Mouse (Mus musculus): ENCODE results near the gene Fgd4. TPM values are rescaled to one million over a fixed set of nuclear protein-coding genes. Genes with fewer than 3 reads are reported as not detected.
"Not testable (repeated sequence)": the region's sequence is repeated elsewhere in the genome, so short reads cannot be mapped to it uniquely, and the experiment has no call there.

Fgd4 gene
- polyA plus RNA-seq, 1 experiment = not detected

GRCm38 (mm10) chr16:16554098-16554497 is 46.3 kb downstream of the Fgd4 start:
- Histone ChIP-seq H3K9me3 (ENCODE audit: control insufficient read depth, low read length) (no peaks in the 10 kb centered on the region), H3K36me3 (ENCODE audit: control insufficient read depth) (no peaks in the 10 kb centered on the region), H3K27me3 (ENCODE audit: control insufficient read depth) (no peaks in the 10 kb centered on the region), H3K4me1 (ENCODE audit: control insufficient read depth) (no peaks in the 10 kb centered on the region), H3K4me3 (replicated peaks) (no peak overlapping the region)
- TF ChIP-seq GATA1 (IDR thresholded peaks at IDR 0.05; ENCODE audit: low read length) (no peak), TAL1 (IDR thresholded peaks at IDR 0.05; ENCODE audit: low read length) (no peak)

DNA sequence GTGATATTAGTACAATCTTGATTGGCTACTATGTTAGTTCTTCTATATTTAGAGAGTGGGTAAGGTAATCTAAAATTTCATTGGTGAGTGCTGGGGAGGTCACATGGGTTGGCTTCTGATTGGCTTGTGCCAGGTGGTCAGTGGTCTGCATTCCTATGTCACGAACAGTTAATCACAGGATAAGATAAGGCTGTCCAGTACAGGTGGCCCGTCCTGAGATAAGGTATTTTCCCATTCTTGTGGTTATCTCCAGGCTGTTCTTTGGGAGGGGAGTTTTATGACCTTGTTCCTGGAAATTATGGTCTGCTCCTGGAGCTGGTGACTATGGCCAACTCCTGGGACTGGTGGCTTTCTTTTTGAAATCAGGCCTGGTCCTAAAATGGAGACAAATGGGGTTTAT is 48.2 kb downstream of the Fgd4 start:
- Histone ChIP-seq H3K36me3 (ENCODE audit: control insufficient read depth) (no peaks in the 10 kb centered on the region), H3K27me3 (ENCODE audit: control insufficient read depth) (no peaks in the 10 kb centered on the region), H3K4me3 (replicated peaks) (no peak overlapping the region), H3K4me1 (ENCODE audit: control insufficient read depth) (no peaks in the 10 kb centered on the region), H3K9me3 (ENCODE audit: control insufficient read depth, low read length) (no peaks in the 10 kb centered on the region)
- TF ChIP-seq GATA1 (IDR thresholded peaks at IDR 0.05; ENCODE audit: low read length) = no peak

- Histone ChIP-seq H3K36me3 (ENCODE audit: control insufficient read depth) (no peaks in the 10 kb centered on the region), H3K4me3 (replicated peaks) (no peak overlapping the region), H3K4me1 (ENCODE audit: control insufficient read depth) (peaks cover 2% of the 10 kb centered on the region), H3K27me3 (ENCODE audit: control insufficient read depth) (no peaks in the 10 kb centered on the region), H3K9me3 (ENCODE audit: control insufficient read depth, low read length) (no peaks in the 10 kb centered on the region)
- no peak for TF ChIP-seq TAL1 (IDR thresholded peaks at IDR 0.05; ENCODE audit: low read length)
- TF ChIP-seq GATA1 (IDR thresholded peaks at IDR 0.05; ENCODE audit: low read length) = no peak
Observed at GRCm38 (mm10) chr16:16549105-16549504, 51.2 kb downstream of the Fgd4 start.

DNA sequence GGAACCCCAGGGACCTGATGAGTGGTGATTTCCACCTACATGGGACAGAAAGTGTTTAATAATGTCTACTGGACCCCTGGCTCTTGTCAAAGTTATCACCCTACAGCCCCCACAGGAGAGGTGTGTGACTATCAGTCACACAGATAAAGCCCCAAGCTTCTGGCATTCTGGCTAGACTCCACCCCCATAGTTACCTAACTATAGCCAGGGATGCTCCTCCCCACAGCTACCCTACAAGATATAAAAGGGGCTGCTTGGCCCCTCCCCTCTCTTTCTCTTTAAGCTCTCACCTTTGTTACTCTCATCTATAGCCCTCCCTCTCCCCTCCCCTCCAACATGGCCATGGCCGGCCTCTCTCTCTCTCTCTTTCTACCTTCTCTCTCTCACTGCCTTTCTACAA is 53.7 kb downstream of the Fgd4 start:
- Histone ChIP-seq H3K9me3 (ENCODE audit: control insufficient read depth, low read length) (no peaks in the 10 kb centered on the region), H3K27me3 (ENCODE audit: control insufficient read depth) (no peaks in the 10 kb centered on the region), H3K36me3 (ENCODE audit: control insufficient read depth) (no peaks in the 10 kb centered on the region), H3K4me1 (ENCODE audit: control insufficient read depth) (peaks cover 2% of the 10 kb centered on the region), H3K4me3 (replicated peaks) (no peak overlapping the region)
- TF ChIP-seq TAL1 (IDR thresholded peaks at IDR 0.05; ENCODE audit: low read length) (no peak), GATA1 (IDR thresholded peaks at IDR 0.05; ENCODE audit: low read length) (no peak)

DNA sequence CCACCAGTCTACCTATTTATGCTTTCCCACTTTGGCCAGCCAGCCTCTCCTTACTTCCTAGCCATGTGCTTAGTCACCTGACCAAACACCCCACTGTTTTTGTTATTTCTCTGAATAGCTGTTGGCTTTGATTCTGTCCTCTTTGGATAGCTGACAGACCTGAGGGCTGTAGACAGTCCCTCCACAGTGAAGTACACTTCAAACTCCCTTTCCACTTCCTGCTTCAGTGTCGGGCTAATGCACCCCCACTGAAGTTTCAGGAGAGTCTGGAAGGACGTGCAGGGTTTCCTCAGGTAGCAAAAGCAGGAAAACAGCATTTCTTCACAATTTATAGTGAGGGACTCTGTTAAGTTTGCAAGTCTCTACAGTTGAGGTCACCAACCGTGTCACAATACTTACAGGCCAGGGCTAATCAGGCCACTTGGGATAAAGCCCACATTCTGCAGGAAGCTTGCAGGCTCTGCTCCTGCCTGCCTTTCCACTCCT is 57.4 kb downstream of the Fgd4 start:
- Histone ChIP-seq H3K36me3 (ENCODE audit: control insufficient read depth) (no peaks in the 10 kb centered on the region), H3K4me1 (ENCODE audit: control insufficient read depth) (peaks cover 2% of the 10 kb centered on the region), H3K9me3 (ENCODE audit: control insufficient read depth, low read length) (no peaks in the 10 kb centered on the region), H3K4me3 (replicated peaks) (no peak overlapping the region), H3K27me3 (ENCODE audit: control insufficient read depth) (no peaks in the 10 kb centered on the region)
- TF ChIP-seq GATA1 (IDR thresholded peaks at IDR 0.05; ENCODE audit: low read length) (no peak), TAL1 (IDR thresholded peaks at IDR 0.05; ENCODE audit: low read length) (no peak)

- not testable (repeated sequence) for H3K27me3 ChIP-seq (ENCODE audit: control insufficient read depth); H3K4me1 ChIP-seq (ENCODE audit: control insufficient read depth); H3K9me3 ChIP-seq (ENCODE audit: control insufficient read depth, low read length); H3K36me3 ChIP-seq (ENCODE audit: control insufficient read depth); H3K4me3 ChIP-seq (replicated peaks)
Observed at GRCm38 (mm10) chr16:16539396-16539795, 61.0 kb downstream of the Fgd4 start.

DNA sequence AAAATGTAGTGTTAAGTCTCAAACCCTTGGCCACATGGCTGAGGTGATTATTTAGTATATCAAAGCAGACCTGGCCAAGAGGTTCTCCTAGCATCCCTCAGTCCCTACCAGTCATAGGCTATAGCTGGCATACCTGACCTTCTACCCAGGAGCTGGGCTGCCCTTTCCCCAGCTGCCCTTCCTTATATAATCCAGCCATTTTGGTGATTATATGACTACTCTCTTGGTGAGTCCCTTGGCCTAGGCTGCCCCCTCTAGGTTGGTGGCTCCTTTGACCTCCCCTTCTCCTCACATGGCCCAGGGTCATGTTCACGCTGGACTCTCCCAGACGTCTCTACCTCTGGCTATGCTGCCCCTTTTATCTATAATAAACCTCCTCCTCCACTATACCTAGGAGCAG is 65.1 kb downstream of the Fgd4 start:
- TF ChIP-seq TAL1 (IDR thresholded peaks at IDR 0.05; ENCODE audit: low read length) (no peak), GATA1 (IDR thresholded peaks at IDR 0.05; ENCODE audit: low read length) (no peak)
- Histone ChIP-seq H3K27me3 (ENCODE audit: control insufficient read depth) (no peaks in the 10 kb centered on the region), H3K4me3 (replicated peaks) (no peak overlapping the region), H3K9me3 (ENCODE audit: control insufficient read depth, low read length) (no peaks in the 10 kb centered on the region), H3K36me3 (ENCODE audit: control insufficient read depth) (no peaks in the 10 kb centered on the region), H3K4me1 (ENCODE audit: control insufficient read depth) (no peaks in the 10 kb centered on the region)

GRCm38 (mm10) chr16:16528014-16528413 is 72.3 kb downstream of the Fgd4 start:
- TF ChIP-seq GATA1 (IDR thresholded peaks at IDR 0.05; ENCODE audit: low read length) = no peak
- TF ChIP-seq TAL1 (IDR thresholded peaks at IDR 0.05; ENCODE audit: low read length) = no peak
- H3K27me3 ChIP-seq (ENCODE audit: control insufficient read depth) = no peaks in the 10 kb centered on the region

DNA sequence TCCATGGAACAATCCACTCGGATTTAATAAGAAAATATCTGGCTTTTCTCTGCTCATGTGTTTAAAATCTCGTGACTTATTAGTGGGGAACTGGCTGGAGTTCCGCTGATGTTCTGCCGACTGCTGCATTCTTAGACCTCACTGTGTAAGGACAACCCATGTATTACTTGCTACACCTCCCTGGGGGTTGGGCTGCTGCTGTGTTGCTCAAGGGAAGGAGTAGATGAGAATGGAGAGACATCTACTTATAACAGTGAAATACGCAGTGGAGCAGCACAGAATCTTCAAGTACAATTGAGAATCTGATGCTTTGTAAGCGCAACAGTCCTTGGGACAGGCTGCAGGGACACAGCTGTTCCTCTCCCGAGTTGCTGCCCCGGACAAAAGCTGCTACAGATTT is 73.1 kb downstream of the Fgd4 start:
- H3K4me3 ChIP-seq (replicated peaks) = no peak overlapping the region
- TF ChIP-seq TAL1 (IDR thresholded peaks at IDR 0.05; ENCODE audit: low read length) (no peak), GATA1 (IDR thresholded peaks at IDR 0.05; ENCODE audit: low read length) (no peak)
- no peaks in the 10 kb centered on the region for H3K27me3 ChIP-seq (ENCODE audit: control insufficient read depth)
- no peaks in the 10 kb centered on the region for H3K36me3 ChIP-seq (ENCODE audit: control insufficient read depth)
- H3K4me1 ChIP-seq (ENCODE audit: control insufficient read depth) = no peaks in the 10 kb centered on the region
- no peaks in the 10 kb centered on the region for H3K9me3 ChIP-seq (ENCODE audit: control insufficient read depth, low read length)

More at GRCm38 (mm10) chr16:16528014-16528413, 72.3 kb downstream of the Fgd4 start:
- no peaks in the 10 kb centered on the region for H3K36me3 ChIP-seq (ENCODE audit: control insufficient read depth)
- H3K4me1 ChIP-seq (ENCODE audit: control insufficient read depth) = no peaks in the 10 kb centered on the region
- H3K4me3 ChIP-seq (replicated peaks) = no peak overlapping the region
- no peaks in the 10 kb centered on the region for H3K9me3 ChIP-seq (ENCODE audit: control insufficient read depth, low read length)

- H3K4me1 ChIP-seq (ENCODE audit: control insufficient read depth) = no peaks in the 10 kb centered on the region
- no peak overlapping the region for H3K4me3 ChIP-seq (replicated peaks)
- TF ChIP-seq TAL1 (IDR thresholded peaks at IDR 0.05; ENCODE audit: low read length) (no peak), GATA1 (IDR thresholded peaks at IDR 0.05; ENCODE audit: low read length) (no peak)
- H3K36me3 ChIP-seq (ENCODE audit: control insufficient read depth) = no peaks in the 10 kb centered on the region
- H3K9me3 ChIP-seq (ENCODE audit: control insufficient read depth, low read length) = no peaks in the 10 kb centered on the region
- no peaks in the 10 kb centered on the region for H3K27me3 ChIP-seq (ENCODE audit: control insufficient read depth)
Observed at GRCm38 (mm10) chr16:16526741-16527105, 73.6 kb downstream of the Fgd4 start.
